Mouse (Mus musculus) ovary, adult 2 months (tissue): ENCODE results near the gene Rnaseh2b. TPM values are rescaled to one million over a fixed set of nuclear protein-coding genes. Genes with fewer than 3 reads are reported as not detected.

Experiments used
- polyA plus RNA-seq: library from polyadenylated mRNA; depleted of rRNA; stranded (reverse); fragments of >200 nt; gene quantifications from 2 replicates; pipeline ENCODE4 v1.2.3, GENCODE M21; 2012; rRNA removed

Gene Rnaseh2b
- polyA plus RNA-seq = 1.5 and 2.1 TPM in 2 replicates

GRCm38 (mm10) chr14:62292488-62293339 is at the start of gene Rnaseh2b, which contains the start of gene Dleu7:
Gene Rnaseh2b, plus strand, starts transcription at chr14:62292589.
Gene Dleu7, minus strand, starts transcription at chr14:62293047.

Other genes with a start within 250 kb of the Rnaseh2b start
- 3.3 and 5.8 TPM in 2 replicates for gene Dleu7, start 458 bp downstream of the Rnaseh2b start, polyA plus RNA-seq
- gene Gucy1b2, start 163.7 kb downstream of the Rnaseh2b start, polyA plus RNA-seq = not detected in 2 replicates